Mouse (Mus musculus): ENCODE data around the gene Mphosph6.

Gene Mphosph6

DNA sequence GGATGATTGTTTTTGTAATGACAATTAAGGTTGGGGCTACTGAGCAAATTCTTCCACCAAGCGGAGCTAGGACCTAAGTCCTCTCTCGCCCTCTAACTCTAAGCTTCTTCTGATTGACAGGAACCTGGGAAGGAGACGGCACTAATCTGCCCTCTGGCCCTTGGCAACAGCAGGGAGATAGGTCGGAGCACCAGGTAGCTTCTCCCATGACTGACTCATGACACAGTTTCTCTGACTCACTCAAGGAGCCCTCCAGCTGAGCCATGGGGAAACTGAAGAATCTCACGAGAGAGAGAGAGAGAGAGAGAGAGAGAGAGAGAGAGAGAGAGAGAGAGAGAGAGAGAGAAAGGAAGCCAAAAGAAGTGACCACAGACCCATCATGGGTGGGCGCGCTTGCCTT is 32.8 kb downstream of the Mphosph6 start:
- DNase-seq (ENCODE audit: low spot score), result no peak

DNA sequence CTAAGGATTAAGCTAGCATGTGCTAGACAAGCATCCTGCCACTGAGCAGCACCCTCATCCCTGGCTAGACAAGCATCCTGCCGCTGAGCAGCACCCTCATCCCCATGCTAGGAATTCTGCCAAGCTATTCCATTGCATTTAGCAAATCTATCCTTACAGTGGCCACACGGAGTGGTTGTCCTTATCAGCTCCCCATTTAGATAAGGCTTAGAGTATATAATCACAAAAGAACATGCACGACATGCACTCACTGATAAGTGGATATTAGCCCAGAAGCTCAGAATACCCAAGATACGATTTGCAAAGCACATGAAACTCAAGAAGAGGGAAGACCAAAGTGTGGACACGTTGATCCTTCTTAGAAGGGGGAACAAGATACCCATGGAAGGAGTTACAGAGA is 35.8 kb downstream of the Mphosph6 start:
- DNase-seq (ENCODE audit: low spot score), result no peak

DNA sequence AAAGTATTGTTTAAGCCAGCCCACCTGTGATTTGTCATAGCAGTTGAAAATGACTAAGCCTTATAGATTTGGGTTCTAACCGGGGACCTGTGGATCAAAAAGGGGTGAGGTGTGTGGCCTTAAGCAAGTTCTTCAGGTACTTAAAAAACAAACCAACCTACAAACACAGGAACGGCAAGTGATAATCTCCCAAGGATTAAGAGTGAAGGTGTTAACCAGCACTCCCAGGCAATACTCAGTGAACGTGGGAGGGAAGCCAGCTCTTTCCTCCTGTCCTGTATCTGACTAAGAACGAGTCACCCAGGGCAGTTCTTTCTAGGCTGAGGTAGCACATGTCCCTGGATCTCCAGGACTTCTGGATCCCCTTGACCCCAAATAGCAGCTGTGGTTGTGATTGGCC is 37.1 kb downstream of the Mphosph6 start:
- DNase-seq (ENCODE audit: low spot score), result no peak

DNA sequence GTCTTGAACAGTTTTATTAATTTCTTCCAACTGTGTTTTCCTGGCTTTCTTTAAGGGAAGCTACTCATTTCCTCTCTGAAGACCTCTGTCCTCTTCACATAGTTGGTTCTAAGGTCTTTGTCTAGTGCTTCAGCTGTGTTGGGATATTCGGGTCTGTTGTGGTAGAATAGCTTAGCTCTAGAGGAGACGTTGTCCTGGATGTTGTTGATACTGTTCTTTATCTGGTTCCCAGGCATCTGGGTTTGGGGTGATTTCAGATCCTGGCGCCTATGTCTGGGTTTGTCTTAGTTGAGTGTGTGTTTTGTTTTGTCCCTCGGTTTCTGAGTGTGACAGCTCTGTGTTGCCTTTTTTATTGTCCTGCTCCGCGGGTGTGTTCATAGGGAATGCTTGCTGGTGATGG is 39.0 kb downstream of the Mphosph6 start:
- no peak for DNase-seq (ENCODE audit: low spot score)

DNA sequence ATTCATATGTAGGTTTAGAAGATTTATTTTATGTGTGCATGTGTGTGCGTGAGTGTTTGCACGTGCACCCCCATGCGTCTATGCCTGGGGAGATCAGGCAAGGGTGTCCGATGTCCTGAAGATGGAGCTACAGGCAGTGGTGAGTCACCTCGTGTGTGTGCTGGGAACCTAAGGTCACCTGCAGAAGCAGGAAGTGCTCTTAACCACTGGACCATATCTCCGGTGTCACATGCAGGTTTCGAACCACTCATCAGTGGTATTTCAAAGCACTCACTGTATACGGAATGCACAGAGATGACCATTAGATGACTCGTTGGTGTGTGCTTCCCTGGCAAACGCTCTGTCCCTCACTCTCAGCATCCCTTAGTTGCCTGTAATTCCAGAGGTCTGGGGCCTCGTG is 43.8 kb downstream of the Mphosph6 start:
- DNase-seq (ENCODE audit: low spot score), result no peak

DNA sequence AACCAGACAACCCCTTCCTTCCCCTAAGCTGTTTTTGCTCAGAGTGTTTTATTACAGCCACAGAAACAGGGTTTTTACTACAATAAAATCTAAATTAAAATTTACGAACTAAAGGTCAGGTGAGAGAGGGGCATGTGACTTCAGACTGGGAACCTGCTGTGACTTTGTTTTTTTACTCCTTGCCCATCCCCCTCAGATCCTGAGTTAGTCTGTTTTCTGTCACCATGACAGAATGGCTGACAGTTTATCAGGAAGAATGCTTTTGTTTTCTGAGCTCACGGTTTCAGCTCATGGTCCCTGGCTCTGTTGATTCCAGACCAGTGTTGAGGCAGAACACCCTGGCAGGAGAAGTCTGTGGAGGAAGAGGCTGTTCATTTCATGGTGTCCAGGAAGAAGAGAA is 52.3 kb downstream of the Mphosph6 start:
- no peak for DNase-seq (ENCODE audit: low spot score)

DNA sequence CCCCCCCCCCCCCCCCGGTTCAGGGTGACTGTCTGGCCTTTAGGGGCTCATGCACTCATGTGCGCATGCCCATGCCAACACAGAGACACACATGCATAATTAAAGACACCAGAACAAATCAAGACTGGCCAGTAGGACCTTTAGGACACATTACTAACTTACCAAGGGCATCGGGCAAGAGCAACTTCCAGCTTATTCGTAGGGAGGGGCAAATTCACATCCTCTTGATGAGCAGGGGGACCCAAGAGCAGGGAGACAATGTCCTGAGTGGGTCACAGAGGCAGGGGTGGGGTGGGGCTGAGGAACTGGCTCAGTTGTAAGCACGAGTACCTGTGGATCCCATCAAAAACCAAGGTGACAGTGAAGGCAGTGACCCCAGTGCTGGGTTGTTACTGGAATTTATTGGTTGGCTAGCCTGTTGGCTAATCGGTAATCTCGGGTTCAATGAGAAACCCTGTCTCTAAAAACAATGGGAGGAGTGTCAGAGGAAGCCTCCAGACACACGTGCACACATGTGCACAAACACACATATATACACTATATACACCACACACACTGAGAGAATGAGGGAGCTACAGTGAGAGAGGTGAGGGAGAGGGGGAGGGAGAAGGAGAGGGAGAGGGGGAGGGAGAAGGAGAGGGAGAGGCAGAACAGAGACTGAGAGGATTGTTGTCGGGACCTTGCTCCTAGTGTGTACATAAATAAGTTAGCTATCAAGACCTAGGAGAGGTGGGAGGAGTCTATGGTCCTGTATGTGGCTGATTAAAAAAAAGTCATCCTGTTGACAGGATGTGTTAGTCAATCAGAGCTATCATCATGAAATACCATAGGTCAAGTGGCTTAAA is 53.6 kb downstream of the Mphosph6 start:
- no peak for DNase-seq (ENCODE audit: low spot score)

DNA sequence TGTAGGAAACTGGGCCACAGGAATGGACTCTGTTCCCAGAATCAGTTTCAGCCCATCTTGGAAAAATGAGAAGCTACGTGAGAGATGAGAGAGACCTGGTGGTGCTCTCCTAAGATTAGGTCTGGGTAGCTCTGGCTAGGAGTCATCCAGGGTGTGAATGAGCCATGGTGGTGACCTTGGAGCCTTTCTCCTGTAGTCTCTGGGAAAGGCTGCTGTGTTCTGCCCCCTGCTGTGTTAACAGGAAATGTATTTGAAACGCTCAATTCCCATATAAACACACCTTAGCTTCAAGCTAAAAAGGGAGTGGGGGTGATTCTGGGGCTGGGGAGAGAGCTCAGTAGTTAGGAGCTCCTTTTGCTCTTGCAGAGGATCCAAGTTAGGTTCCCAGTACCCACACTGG is 54.3 kb downstream of the Mphosph6 start:
- no peak for DNase-seq (ENCODE audit: low spot score)

DNA sequence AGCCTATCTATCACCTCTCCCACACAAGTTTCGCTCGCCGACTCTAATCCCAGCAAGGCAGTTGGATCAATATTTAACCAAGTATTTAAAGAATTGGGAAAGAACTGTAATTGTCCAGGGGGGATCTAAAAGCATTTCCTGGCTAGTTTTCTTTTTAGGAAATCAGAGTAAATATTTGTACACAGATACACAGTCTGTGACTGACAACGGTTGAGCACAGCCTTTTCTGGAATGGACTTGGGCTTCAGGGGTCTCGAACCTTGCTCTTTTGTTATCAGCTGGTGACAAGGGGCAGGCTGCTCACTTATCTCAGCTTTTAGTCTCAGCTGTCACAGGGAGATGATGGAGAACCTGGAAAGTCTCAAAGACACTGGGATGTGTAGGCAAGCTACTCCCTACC is 55.1 kb downstream of the Mphosph6 start:
- DNase-seq (ENCODE audit: low spot score), result no peak

DNA sequence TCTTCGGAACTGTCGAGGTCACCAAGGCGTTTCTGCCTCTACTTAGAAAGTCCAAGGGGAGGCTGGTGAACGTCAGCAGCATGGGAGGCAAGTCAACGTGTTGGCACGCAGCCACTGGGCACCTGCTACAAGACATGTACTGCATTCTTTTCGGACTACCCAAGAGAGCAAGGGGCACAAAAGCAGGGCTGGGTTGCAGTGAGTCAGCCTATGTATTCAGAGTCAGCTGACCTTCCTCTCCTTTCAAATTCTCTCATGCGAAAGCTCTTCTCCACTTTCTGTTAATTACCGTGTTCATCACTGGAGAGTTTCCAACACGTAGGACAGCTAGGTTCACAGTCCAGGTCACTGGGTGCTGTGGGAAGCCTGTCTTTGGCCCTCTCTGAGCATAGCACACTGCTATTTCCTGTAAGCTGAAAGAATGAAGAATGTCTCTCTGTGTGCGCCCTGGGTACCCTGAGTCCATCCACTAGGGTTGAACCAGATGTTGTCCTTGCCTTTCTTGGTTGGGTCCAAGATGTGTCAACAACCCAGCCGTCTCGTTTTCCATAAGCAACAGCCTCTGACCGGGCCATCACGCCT is 59.2 kb downstream of the Mphosph6 start:
- no peak for DNase-seq (ENCODE audit: low spot score)
